Mouse (Mus musculus) CD4-positive helper T cell, adult 2 months (primary cell): ENCODE results near the gene Spire2.

ENCODE experiments used
- DNase-seq: peaks from one replicate; pipeline ENCODE4 v3.0.0-alpha.2; 2012; ENCODE audit warnings: low read depth, missing footprints, low spot score

Gene Spire2

DNA sequence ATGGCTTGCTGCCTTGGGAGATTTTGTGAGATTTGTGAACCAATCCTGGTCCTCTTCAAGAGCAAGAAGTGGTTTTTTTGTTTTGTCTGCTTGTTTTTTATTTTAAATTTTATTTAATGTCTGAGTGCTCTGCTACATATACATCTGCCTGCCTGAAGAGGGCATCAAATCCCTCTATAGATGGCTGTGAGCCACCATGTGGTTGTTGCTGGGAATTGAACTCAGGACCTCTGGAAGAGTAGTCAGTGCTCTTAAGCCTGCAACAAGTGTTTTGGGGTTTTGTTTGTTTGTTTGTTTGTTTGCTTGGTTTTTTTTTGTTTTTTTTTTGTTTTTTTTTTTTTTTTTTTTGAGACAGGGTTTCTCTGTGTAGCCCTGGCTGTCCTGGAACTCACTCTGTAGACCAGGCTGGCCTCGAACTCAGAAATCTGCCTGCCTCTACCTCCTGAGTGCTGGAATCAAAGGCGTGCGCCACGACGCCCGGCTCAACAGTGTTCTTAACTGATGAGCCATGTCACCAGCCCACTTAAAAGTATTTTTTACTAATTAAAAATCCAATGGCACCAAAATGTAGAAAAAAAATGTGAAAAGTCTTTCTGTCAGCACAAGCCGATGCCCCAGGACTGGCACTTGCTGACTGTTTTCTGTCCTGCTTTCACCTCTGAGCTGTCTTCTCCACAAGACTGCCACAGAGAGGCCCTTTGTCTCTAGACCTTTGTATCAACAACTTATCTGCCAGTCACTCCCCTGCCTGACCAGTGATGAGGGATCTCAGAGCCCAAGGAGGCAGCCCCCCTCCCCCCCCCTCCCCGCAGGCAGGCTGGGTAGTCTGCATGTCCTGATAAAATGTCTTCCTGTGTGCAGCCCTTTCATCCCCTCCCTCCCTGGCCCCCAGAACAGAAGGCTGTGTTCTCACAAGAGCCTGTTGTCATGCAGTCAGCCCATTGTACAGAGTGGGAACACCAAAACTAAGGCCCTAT is 83.7 kb downstream of the Spire2 start:
- peak; percentile 66 for DNase-seq

GRCm38 (mm10) chr8:123416944-123417555 is 84.5 kb downstream of the Spire2 start:
- no peak for DNase-seq
